Mouse (Mus musculus): ENCODE results near the gene Bicd2. TPM values are rescaled to one million over a fixed set of nuclear protein-coding genes. Genes with fewer than 3 reads are reported as not detected.

The Bicd2 gene
- total RNA-seq, 2 experiments from 2014 or later = 47.1 to 53.5 TPM

DNA sequence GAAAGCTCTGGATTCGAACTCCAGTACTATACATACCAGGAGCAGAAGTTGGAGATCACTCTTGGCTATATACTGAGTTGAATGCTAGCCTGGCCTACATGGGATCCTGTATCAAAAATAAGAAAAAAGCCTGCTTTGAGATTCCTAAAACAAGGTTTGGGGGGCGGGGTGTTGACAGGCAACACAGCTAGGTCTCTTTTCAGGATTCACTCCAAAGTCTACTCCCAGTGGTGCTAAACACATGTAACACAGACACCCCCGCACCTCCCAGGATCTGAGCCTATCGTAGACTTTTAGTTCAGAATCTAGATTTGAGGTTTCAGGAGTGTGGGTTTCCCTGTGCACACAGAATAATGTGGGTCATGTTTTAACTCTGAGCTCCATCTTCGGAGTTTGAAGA lies 18.6 kb upstream of the Bicd2 start:
- DNase-seq (ENCODE audit: extremely low spot score in 1 of 2, low spot score in 1 of 2) = no peak

DNA sequence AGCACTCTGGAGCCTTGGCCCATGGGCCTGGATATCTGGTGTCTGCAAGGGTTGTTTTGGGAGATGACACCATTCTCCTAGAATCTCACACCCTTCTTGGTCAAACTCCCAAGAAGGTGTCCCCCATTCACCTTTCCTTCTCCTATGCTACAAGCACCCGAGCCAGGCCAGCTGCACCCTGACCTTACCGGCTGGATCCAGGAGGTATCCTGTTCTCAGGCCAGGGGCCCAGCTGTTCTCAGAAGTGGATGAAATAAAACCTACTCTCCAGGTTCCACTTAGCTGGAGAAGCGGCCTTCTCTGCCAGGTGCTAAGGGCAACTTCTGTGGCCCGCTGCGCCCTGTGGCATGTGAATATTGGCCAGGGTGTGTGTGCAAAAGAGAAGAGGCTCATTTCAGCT lies 16.5 kb upstream of the Bicd2 start:
- DNase-seq (ENCODE audit: extremely low spot score in 1 of 2, low spot score in 1 of 2) = no peak

DNA sequence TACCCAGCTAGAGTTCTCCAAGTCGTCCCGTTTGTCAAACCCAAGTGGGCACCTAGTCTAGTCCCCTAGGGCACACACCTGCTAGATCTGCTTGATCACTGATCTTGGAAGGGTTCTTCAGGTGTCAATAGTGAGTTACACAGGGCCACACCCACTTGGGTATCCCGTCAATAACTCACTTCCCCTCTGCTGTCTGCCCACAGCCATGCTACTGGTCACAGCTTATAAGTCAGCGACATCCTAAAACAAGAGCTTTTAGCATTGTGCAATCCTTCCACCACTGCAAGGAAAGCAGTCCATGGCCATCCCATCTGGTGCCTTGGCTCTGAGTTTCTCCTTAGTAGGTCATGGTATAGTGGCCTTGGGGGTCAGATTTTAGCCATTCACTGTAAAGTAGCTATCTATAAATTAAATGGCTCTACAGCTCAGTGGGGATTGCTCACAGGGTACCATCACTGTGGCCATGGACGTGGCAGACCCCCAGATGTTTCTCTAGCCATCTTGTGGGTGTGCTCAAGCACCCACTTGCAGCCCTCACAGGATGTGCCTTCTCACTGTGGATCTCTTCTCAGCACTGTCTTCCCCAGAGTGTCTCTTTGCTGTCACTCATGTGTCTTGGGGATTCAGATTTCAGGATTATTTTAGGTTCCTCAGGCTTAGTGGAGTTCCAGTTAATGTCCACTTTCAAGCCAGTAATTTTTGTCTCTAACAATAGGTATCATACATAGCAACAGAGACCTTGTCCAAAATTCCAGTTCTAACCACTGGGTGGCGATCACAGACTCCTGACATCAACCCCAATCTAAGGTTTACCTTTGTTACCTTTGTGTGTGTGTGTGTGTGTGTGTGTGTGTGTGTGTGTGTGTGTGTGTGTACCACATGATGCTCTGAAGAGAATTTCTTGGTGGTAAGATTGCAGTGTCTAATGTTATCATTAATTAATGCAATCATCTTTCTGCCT lies 14.9 kb upstream of the Bicd2 start:
- peak in 1 of 2 experiments; percentile 68 for DNase-seq (ENCODE audit: extremely low spot score in 1 of 2, low spot score in 1 of 2)

DNA sequence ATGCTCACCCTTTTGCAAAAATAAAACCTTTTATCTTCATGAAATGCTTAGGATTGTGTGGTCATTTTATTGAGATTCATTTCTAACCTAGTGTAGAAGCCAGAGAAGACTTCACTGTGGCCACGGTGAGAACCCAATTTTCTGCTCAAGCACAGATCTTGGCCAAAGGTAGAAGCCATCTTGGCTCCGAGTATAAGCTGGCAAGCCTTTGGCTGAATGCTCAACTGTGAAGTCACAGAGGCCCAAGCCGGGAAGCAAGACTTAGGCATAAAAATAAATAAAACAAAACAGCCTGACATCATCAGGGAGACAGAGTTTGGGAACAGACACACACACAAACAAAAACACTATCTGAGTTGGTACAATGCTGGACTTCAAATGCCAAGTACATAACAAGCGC lies 13.3 kb upstream of the Bicd2 start:
- no peak for DNase-seq (ENCODE audit: extremely low spot score in 1 of 2, low spot score in 1 of 2)

DNA sequence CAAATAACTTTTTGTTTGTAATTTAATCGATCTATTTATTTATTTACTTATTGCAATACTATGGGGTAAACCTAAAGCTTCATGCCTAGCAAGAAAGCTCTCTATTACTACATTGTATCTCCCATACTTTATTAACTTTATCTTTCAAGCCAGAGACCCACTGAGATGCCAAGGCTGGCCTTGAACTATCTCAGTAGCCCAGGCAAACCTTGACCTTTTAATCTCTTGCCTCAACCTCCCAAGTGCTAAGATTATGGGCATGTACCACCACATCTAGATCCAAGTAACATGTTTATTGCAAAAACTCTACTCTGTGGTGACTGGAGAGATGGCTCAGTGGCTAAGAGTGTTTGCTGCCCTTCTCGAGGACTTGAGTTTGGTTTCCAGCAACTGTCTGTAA lies 8.1 kb upstream of the Bicd2 start:
- no peak for DNase-seq (ENCODE audit: extremely low spot score in 1 of 2, low spot score in 1 of 2)

DNA sequence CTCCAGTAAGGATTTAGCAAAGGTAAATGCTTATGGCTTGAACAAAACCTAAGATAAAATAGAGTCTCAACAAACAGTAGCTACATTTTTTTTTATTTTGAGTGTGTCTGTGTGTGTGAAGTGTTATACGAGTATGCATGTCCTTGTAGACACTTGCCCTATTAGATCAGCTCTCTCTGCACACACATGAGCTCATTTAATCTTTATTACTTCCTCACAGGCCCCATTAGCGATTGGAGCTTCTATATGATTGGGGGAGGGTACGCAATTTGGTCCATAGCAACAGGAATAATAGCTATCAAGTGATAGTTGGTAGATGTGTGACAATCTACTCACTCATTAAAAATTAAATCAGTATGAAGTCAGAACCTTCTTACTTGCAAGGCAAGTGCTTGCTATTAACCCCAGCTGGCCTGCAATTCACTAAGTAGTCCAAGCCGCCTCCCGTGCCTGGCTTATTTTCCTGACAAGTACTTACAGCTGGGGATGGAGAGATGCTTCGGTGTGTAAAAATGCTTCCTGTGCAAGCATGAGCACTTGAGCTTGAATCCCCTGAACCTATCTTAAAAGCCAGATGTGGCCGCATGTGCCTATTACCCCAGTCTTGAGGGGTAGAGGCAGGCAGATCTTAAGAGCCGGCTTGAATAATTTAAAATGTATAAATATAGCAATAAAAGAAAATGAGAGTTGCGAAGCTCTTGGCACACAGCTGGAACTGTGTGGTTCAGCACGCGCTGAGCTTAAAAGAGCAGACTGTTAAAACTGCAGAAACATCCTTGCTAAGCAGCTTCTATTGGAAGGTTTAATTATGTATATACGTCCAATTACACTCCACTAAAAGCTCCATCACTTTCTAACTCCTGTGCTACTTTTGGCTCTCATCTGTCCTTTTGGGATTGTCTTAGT lies 6.1 kb upstream of the Bicd2 start:
- no peak for DNase-seq (ENCODE audit: extremely low spot score in 1 of 2, low spot score in 1 of 2)

DNA sequence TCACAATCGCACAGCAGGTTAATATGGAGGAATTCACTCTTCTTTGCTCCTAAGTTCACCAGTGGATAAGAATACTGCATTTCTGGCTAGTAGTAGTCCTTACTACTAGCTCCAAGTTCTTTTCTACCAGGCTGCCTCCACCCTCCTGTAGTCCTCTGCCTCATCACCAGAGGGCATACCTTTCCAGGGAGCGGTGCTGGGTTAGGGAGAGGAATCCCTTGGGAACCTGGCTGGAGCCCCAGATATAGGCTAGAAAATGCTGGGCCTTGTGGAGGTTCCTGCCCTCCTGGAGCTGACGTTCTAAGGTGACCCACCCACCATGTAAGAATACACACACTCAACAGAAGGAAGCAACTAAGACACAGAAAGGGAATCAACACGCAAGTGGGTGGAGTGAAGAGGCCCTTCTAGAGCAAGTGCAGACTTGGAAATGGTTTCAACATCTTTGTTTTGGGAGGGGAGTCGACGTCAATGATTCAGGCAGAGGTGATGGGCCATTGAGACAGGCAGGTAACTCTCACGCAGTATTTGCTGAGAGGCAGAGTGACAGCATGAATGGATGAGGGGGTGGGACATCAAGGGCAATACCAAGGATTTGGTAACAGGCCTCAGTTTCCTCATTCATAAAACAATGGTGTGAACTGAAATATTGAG lies 2.4 kb upstream of the Bicd2 start:
- DNase-seq (ENCODE audit: extremely low spot score in 1 of 2, low spot score in 1 of 2) = peak in 1 of 2 experiments; percentile 49

DNA sequence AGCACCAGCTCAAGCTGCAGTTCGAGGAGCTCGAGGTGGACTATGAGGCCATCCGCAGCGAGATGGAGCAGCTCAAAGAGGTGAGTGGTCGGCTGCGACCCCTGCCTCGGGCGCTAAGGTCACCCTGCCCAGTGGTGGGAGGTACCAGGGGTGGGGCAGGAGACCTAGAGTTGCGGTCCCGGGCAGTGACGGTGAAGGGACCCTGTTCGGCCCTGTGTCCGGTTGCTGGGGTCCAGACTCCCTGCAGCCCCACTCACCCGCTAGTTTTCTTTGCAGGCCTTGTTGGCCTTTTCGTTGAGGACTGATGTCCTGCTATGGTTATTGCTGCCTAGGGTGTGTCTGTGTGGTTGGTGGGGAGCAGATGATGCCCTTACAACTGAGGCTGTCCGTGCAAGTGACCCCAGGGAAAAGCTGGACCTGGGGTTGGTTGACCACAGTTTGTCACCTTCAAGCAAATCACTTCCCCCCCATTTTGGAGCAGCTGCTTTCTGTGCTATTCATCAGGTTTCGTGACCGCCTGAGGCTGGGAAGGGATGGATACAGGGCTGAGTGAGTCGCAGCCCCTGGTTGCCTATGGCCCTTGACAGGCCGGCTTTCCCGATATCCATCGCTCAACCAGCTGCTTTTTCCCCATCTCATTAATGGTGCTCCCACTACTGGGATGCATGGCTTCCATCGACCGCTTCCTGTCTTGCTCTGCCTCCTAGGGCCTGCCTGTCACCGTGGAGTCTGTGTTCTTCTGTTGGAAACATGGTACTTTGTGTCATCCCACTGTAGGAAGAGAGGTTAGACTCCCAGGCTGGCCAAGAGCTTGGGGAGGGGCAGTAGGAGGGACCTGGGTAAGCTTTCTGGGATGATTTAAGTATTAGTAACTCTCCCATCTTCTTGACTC lies 692 bp downstream of the Bicd2 start:
- no peak for DNase-seq (ENCODE audit: extremely low spot score in 1 of 2, low spot score in 1 of 2)

DNA sequence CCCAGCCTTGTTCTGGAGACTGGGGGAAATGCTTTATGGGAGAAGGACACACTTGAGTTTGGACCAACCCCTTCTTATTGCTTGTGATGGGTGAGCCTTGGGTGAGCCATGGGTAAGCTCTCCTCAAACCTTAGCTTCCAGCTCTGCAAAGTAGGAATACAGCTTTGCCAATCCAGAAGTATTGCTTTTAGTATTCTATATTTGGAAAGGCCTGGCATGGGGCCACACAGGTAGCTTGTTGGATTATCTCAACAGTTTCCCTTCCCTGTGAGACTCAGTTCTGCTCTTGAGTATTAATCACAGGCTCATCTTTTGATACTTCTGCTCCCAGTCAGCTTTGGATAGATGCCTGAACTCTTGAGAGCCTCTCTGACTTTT lies 1.3 kb downstream of the Bicd2 start:
- no peak for DNase-seq (ENCODE audit: extremely low spot score in 1 of 2, low spot score in 1 of 2)

DNA sequence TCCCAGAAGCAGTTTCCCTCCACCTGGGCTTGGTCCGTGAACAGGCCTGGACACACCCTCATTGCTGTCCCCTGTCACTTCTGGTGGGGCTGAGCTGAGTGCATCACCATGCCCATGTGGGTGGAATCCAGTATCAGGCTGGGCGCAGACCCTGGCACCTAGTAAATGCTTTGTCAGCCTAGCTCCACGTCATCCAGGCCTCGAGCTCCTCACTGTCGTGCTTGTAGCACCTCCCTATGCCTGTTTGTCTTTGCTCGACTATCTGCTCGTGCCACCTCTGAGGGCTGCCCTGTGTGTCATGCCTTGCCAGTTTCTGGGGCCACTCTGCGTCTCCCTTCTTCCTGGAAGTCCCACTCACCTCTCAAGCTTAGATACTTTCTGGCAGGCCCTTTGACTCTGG lies 3.2 kb downstream of the Bicd2 start:
- DNase-seq (ENCODE audit: extremely low spot score in 1 of 2, low spot score in 1 of 2) = no peak

DNA sequence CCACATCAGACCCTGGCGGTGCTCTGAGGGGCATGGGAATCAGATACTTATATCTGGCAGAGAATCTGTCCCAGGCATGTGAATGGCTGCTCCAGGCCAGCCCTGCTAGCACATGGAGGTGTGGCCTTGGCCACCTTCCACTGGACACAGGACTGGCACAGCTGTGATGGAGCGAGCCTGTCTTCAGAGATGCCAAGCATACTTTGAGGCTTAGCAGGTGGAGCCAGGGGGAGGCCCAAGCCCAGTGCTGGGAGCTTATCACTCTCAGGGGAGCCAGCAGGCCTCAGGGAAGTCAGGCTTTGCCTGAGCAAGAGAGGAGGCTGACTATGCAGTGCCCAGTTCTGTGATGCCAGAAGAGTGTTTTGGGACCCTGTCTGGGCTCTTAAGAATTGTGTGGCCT lies 4.1 kb downstream of the Bicd2 start:
- no peak for DNase-seq (ENCODE audit: extremely low spot score in 1 of 2, low spot score in 1 of 2)

DNA sequence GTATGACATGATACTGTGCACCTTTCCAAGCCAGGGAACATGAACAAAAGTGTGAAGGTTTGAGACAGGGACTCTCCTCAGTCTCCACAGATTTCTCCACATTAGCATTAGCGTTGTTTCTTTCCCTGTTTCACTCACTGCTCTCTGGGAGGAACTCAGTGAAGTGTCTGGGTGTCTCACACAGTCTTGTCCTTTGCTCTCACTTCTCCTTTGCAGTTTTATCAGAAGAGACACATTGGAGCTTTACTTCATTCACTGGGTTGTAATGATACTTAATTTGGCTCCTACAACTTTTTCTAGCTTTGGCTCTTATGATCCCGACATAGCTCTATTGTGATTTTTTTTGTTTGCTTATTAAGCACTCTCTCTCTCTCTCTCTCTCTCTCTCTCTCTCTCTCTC lies 7.1 kb downstream of the Bicd2 start:
- no peak for DNase-seq (ENCODE audit: extremely low spot score in 1 of 2, low spot score in 1 of 2)

DNA sequence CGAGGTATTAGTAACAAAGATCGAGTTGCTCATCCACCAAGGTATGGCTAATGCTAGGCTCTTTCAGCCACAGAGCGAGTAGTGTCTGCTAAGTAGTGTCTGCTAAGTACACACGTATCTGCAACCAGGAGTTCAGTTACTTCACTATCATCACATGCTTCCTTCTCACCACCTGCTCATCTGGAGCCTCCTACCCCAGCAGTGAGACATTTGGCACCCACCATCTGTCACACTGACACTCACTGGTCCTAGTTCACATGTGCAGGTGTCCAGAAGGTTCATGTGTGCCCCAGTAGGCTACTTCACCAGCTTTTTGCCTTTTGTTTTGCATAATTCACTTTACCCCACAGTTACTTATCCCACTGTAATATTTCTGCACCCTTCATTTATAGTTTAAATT lies 8.0 kb downstream of the Bicd2 start:
- no peak for DNase-seq (ENCODE audit: extremely low spot score in 1 of 2, low spot score in 1 of 2)

DNA sequence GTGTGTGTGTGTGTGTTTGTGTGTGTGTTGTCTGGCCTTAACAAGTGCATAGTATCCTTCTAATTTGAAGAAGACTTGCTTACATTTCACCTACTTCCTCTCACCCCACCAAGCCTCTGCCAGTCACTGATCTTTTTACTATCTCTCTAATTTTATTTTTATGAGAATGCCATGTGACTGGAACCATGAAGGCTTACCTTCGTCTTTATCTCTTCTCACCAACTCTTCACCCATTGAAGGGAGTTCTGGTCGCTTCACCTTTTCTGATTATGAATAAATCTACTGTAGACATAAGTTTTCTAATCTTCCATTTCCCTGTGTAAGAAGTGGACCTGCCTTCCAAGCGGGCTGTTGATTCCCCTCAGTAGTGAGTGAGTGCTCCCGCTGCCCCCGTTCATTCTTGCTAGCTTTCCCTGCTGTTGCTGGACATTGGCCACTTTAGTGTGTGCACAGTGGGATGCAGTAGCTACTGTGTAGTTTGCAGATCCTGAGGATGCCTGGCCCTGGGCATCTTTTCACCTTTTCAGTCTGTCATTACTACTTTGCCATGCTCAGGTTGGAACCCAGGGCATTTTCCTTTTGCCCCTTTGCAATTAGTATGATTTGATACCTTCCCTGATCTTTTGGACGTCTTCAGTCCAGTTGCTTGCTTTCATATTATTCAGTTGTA lies 8.6 kb downstream of the Bicd2 start:
- no peak for DNase-seq (ENCODE audit: extremely low spot score in 1 of 2, low spot score in 1 of 2)

DNA sequence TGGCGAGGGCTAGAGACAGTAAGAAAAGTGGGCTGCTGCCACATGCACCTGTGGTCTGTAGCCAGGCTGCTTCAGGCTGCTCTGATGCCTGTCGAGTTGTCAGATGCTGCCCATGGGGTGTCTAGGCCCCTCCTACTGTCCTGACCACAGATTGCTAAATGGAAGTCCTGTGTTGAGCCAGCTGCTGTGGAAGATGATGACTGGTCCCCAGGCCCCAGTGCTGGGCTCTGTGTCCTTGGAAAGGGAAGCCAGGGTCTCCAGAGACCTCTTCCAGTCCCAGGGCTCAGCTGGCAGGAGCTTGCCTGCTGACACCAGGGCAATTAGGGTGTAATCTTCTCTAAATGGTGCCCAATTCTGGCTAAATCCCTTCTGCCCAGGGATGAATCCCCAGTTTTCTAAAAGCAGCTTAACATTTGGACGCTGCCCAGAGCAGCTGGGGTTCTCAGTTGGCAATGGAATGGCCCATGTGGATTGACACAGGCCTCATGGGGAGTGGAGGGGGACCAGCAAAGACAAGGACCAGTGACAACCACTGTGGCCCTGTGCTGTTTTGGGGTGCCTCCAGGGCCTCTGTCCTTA lies 11.3 kb downstream of the Bicd2 start:
- DNase-seq (ENCODE audit: extremely low spot score in 1 of 2, low spot score in 1 of 2) = no peak

DNA sequence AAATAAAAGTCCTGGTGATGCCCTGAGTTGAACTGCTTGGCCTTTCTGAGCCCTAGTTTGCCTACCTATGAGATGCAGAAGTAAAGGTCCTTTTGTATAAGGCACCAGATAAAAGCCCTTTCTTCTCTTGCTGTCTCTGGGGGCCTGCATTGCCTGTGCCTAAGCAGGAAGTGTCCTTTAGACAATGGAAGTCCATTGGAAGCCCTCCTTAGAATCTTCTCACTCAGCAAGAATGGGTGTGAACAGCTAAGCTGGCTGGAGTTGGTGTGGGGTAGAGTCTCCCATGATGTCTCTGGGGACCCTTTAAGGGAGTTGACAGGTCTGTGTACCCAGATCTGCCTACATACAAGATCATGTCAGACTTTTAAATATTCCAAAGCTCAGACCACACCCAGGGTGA lies 12.0 kb downstream of the Bicd2 start:
- DNase-seq (ENCODE audit: extremely low spot score in 1 of 2, low spot score in 1 of 2) = no peak

DNA sequence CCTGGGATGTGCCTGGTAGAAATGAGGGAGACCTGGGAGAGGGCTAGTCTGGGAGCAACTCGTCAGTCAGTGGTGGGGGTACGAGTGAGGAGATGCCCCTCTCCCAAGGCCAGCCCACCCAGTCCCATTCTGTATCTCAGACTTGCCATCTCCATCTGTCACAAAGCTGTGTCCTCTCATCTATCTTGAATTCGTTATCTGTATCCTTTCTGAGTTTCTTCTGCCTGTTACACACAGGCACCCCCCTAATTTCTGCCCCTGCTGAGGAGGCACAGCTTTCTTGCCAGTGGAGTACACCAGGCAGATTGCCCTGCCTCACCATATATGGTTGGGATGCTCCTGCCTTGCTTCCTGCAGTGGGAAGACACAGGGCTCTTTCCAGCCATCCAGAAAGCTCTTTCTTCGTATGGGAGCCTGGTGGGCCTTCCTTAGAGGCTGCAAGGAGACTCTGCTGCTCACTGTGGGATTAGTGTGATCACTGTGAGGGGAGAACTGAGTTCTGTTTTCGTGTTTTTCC lies 12.7 kb downstream of the Bicd2 start:
- DNase-seq (ENCODE audit: extremely low spot score in 1 of 2, low spot score in 1 of 2) = no peak

DNA sequence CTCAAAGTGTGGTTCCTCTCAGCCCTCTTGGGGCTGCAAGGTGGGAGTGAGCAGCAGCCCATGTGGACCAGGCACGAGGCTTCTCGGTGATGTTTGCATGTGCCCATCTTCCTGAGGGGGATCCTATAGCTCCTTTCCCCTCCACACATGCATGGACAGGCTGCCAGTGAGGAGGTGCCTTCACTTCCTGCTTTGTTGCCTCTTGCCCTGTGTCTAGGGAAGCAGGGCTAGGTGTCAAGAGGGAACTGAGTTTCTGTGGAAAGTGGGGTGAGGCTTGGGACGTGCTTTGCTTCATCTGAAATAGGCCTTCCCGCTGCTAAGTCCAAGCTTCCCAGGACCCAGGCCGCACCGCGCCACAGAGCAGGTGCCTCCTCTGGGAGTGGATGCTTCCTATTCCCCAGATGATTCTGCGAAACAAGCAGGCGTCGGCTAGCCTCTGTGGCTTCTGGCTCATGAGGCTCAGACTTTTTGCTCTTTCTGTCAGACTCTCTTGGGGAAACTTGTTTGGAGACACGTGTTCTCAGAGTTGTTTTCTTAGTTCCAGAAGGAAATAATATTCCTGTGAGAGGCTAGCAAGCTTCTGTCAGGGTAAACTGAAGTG lies 14.2 kb downstream of the Bicd2 start:
- DNase-seq (ENCODE audit: extremely low spot score in 1 of 2, low spot score in 1 of 2) = no peak

Data from layer of hippocampus, postnatal 25 days (tissue).